Mouse (Mus musculus): ENCODE measurements around the gene Maml3. TPM values are rescaled to one million over a fixed set of nuclear protein-coding genes. Genes with fewer than 3 reads are reported as not detected.
A peak's percentile ranks its signal among the peaks of the same experiment; 100 is the strongest.

Gene Maml3
- total RNA-seq, 2 experiments from 2014 or later = 2.5 to 4.4 TPM

DNA sequence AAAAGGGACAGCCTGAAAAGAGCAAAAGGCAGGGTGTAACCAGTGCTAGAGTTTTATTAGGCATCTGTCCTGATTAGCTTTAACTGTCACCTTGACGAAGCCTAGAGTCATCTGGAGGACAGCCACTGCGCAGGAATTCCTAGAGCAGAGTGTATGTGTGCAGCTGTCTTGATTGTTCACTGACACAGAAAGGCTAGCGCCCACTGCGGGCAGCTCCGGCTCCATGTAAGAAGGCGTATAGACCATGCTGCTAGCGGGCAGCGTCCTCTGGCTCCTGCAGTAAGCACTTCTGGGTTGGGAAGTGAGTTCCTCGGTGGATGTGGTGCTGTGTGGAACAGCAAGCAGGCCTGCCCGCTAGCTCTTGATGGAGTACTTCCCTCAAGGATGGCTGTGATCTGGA lies 363.1 kb downstream of the Maml3 start:
- intact Hi-C loops (cut with DNase I) = loop anchor here (5.0 kb wide), 1 partner anchor 40 kb away; no protein-coding TSS in a partner anchor
- no peak for DNase-seq (ENCODE audit: low spot score)

DNA sequence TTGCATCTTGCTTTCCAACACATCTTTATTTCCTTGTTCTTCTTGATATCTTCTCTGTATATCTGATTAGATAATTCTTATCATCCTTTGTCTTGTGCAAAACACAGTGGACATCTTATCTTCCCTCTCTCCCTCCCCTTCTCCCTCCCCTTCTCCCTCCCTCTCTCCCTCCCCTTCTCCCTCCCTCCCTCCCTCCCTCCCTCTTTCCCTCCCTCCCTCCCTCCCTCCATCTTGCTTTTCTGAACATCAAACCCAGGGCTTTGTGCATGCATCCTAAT lies 365.1 kb downstream of the Maml3 start:
- no peak for DNase-seq (ENCODE audit: low spot score)
- intact Hi-C loops (cut with DNase I) = loop anchor here (5.0 kb wide), 1 partner anchor 37 kb away; no protein-coding TSS in a partner anchor

DNA sequence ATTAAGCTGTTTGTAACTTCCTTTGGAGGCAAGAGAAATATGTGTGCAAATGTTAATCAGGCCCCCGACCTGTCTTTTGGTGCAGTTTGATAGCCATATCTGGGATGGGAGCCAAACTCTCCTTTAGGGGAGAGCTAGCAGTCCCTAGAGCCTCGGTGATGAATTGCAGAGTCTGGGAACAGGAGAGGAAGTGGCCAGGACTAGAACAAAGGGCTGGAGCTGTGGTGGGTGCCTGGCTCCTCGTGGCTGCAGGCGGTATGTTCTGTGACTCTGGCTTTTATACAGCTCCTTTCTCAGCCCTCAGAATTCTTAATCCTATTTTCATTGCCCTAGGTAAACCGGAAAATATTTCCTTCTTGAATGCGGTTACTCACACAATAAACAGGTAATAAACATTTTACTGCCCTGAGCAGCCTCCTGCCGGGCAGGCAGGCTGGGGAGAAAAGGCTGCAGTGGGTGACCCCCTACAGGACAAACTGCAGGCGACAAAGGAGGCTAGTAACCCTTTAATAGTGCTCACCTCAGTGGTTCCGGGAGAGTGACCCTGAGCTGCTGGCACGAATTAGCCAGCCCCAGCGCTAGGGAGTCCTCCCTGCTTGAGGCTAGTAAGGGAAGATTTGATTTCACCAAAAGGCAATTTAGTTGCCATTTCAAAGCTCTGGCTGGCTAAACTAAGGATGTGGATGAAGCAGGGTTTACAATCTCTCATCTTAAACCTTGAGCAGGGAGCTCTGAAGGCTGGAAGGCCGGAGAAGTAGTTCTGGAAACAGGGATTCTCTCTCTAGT lies 365.6 kb downstream of the Maml3 start:
- DNase-seq (ENCODE audit: low spot score) = no peak
- intact Hi-C loops (cut with DNase I) = no loop called here

DNA sequence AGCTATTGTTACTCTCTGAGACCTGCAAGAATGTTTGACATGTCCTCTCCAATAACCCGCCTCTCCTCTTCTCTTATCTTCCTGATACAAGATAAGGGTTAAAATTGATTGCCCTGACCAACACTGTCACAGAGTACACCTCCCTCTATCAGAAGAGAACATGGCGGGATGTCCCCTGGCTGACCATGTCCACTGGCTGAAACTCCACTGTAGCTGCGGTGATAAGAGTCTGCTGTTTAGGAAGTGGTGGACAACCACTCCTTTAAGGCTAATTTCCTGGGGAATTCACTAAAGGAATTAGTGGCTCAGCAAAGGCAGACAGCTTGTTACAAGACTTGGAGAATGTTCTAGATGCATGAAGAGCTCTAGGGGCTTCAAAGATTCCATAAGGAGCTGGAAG lies 371.2 kb downstream of the Maml3 start:
- DNase-seq (ENCODE audit: low spot score) = no peak
- intact Hi-C loops (cut with DNase I) = no loop called here

DNA sequence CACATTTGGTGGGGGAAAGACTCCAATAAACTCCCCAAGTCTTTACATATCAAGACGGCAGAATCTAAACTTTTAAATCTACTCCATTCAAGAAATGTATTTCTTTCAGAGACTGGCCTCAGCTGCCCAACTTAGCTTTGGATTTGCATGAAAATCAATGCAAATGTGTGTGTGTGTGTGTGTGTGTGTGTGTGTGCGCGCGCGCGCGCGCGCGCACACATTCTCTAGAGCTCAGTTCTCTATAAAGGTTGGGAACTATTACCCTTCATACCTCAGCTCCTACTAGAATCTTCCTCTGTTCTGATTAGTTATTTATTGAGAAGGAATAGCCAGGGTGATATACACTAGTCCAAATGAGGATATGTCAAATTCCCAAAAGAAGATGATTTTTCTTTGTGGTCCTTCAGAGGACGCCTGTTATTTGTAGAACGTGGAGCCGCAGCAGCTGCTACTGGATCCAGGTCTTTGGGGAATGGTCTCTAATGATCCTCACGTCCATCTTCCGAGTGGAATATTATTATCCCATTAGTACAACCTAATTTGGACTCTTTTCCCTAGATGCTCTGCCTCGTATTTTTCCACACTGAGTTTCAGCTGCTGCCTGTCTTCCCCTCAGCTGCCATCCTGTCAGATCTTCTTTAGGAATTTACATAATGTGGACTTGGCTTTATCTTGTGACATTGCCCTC lies 372.8 kb downstream of the Maml3 start:
- intact Hi-C loops (cut with DNase I) = no loop called here
- DNase-seq (ENCODE audit: low spot score) = no peak

DNA sequence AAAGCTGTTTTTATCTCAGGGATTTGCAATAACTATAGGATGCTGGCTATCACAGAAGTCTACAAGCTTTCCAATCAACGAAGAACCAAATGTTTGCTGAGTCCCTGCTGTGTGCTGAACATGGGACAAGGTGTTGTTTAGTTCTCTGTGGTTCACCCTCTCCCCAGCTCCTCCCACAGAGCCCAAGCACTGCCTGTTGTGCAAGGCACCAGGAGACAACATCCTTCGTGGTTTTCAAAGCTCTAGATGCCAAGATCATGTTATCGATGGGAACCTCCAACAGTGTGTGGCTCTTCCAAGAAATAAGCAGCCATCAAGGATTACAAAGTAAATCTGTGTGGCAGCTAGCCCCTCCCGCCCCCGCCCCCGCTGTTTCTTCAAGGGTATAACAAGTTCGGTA lies 374.2 kb downstream of the Maml3 start:
- intact Hi-C loops (cut with DNase I) = no loop called here

DNA sequence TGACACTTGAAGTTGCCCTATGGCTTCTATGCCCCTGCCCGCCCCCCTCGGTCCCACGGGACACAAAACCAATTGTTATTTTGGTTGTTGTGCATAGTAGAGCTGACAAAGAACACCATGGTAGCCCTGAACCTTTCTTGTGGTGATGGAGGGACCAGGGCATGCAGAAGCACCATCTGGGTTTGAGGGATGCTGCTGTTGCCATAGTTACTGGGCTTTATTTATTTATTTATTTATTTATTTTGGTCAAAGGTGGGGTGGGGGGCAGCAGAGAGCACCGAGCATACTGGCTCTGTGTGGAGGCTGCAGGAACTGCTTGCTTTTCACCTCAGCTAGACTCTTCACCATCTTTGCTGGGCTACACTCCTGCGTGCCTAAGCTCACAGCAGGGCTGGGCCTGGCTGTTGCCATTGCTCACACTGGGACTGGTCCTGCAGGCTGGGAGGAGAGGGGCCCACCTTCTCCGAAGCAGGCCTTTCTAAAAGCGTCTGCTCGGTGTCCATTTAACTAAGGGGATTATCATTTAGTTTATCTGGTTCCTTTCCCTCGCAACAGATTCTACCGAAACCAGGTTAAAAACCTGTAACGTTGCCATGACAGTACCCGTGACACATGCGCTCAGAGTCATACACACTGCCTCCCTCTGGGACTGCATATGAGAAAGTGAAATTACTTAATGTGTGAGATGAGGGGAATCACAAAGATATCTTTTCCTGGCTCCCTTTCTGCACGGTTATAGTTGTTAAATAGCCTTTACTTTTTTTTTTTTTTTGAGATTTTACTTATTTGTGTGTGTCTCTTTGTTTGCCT lies 375.6 kb downstream of the Maml3 start:
- no peak for DNase-seq (ENCODE audit: low spot score)
- intact Hi-C loops (cut with DNase I) = no loop called here

More for the DNA sequence above, 374.2 kb downstream of the Maml3 start:
- no peak for DNase-seq (ENCODE audit: low spot score)

DNA sequence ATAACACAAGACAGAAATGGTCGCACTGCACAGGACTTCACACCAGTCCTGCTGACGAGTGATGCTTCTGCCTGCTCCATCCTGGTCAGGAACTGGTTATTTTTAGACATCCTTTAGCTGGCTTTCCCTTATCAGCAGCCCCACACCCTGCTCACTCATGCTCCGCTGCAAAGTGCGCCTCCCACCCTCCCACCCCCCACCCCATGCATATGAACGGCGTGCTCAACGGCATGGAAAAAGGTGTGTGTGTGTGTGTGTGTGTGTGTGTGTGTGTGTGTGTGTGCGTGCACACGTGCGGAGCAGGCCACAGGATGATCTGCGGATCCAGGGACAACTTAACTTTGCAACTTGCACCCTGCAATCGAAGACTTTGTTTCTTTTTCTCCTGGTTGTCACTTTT lies 376.4 kb downstream of the Maml3 start:
- intact Hi-C loops (cut with DNase I) = no loop called here
- no peak for DNase-seq (ENCODE audit: low spot score)

DNA sequence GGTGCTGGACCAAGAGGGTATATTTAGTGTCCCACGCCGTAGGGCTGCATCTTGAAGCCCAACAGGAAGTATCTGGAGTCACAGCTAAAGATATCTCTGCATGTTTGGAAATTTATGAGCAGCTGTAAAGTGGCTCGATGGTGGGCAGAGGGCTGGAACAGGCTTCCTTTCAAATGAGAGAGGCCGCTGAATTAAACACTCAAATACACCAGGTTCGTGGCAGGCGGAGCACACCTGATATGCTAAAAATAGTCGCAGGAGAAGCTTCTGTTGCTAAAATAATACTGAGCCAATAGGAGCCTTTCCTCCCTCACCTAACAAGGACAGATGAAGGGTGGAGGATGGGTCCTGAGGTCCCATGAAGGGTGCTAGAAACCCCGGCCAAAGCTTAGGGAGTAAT lies 376.9 kb downstream of the Maml3 start:
- intact Hi-C loops (cut with DNase I) = no loop called here
- no peak for DNase-seq (ENCODE audit: low spot score)

DNA sequence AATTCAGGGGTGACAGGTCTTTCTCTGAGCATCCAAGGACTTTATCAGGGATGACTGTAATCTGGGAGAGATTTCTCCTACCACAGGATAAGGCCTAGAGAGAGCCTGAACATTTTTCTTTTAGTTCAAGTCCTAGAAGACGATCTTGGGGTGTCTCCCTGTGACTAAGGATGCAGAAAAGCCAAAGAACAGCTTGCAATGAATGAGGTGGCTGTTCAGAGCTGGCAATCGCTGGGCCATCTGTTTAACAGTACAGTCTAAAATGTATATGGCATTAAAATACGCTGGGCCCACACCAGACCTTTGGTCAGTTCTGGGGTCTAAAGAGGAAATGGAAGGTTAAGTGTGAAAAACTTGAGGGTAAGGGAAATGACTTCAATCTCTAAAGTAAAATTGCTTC lies 377.4 kb downstream of the Maml3 start:
- no peak for DNase-seq (ENCODE audit: low spot score)
- intact Hi-C loops (cut with DNase I) = no loop called here

DNA sequence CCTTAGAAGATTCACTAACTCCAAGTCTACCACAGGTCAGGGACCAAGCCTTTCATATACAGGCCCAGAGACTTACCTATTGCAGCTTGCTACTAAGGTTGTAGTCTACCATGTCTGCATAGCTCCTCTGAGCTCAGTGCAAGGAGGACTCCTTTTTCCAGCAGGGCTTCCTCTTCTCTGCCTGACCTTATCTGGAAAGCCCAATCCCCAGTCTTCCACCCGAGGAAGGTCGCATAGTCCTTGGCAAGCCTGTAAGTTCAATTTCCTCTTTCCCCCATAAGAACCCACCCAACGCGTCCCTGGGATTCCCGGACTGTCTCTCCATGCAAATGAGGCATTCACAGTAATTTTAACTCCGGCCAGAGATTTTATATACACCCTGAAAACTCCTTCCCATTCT lies 378.6 kb downstream of the Maml3 start:
- no peak for DNase-seq (ENCODE audit: low spot score)
- intact Hi-C loops (cut with DNase I) = no loop called here

DNA sequence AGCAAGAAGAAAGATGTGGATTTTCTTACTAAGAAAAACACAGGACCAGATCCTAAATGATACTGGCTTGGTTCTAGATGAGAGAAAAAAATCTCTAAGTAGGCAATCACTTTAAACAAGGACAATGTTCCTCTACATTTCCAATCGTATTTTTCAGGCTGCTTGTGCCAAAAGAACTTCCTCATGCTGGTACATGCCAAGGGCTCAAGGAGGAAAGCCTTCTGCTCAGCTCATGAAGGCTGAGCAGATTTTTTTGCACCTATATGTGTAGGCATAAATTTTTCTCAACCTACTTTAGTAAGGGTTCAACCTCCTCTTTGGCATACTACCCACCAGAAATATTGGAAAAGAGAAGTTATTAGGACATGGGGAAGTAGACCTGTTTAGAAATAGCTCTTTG lies 384.9 kb downstream of the Maml3 start:
- intact Hi-C loops (cut with DNase I) = no loop called here
- no peak for DNase-seq (ENCODE audit: low spot score)

DNA sequence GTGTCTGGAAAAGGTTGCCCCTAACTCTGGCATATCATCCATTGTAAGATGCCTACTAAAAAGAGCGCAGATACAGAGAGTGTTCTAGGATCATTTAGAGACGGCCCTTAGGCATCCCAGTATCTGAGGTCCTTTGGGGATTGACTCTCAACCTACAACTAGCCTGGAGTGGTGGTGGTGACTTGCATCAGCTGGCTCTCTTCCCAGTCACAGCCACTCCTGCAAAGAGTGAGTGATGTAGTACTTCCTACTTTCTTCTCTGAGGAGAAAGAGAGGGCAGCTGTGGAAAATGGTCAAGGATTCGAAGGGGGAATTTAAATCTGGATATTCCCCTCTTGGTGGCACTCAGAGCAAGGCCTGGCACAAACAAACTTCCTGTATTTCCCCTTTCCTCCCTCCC lies 385.5 kb downstream of the Maml3 start:
- no peak for DNase-seq (ENCODE audit: low spot score)

DNA sequence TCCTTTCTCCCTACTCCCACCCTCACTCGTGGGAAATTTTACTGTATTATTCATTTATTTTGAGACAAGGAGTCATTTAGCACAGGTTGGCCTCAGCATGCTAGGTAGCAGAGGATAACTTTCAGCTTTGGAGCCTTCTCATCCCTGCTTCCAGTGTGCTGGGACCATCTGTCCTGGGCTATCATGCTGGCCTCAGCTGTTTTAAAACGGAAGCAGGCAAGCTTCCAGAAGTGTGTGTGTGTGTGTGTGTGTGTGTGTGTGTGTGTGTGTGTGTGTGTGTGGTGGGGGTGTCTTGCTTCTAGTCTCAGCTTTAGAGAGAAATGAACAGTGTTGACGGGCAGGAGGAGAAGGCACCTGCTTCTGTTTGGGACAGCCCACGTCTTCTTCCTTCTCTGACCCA lies 387.0 kb downstream of the Maml3 start:
- intact Hi-C loops (cut with DNase I) = no loop called here
- DNase-seq (ENCODE audit: low spot score) = no peak

More for the DNA sequence above, 385.5 kb downstream of the Maml3 start:
- intact Hi-C loops (cut with DNase I) = no loop called here

DNA sequence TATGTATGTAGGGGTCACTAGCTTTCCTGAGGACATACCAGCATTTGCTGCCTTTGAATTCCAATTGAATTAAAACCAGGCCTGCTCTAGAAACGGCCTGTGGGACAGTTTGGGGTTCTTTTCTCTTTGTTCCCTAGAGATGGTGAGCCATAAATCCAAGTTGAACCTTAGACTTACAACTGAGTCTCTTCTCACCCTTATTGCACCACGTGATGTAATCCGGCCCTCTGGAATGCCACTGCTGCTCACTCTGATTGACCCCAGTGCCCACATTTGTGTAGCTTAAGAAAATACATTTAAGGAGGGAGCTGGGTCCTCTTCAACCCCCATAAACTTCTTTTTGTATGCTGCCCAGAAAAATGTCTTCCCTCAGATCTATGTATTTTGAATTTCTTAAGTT lies 387.4 kb downstream of the Maml3 start:
- DNase-seq (ENCODE audit: low spot score) = no peak
- intact Hi-C loops (cut with DNase I) = no loop called here

DNA sequence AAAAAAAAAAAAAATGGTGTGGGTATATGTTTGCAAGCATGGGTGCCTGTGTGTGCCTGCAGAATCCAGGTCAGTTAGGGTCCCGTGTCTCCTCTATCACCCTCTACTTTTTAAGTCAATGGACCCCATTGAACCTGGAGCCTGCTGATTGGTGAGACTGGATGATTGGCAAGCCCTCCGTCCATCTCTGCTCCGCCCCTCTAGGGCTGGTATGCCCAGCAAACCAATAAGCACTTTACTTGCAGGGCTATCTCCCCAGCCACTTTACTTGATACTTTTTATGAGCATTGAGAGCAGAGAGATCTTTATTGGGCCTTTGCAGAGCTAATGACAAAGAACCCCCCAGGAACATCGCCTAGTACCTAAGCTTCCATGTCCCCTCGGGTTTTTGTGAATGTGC lies 390.4 kb downstream of the Maml3 start:
- intact Hi-C loops (cut with DNase I) = no loop called here
- no peak for DNase-seq (ENCODE audit: low spot score)

DNA sequence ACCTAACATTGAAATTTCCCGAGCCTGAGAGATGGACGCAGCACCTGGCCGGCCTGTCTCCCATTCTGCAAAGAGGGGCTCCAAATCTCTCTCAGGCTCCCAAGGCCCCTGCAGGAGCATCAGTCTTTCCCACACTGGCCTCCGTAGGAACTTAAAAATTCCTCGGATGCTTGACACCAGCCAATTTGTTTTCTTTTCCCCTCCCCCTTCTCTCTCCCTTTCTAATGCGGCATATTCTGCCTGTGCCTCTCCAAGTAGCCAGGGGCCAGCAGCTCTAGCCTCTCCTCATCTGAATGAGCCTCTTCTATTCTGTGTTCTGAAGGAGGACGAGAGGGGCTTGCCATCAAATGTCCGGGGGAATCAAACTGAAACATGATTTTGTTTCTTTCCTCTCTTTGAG lies 391.6 kb downstream of the Maml3 start:
- DNase-seq (ENCODE audit: low spot score) = no peak
- intact Hi-C loops (cut with DNase I) = no loop called here

DNA sequence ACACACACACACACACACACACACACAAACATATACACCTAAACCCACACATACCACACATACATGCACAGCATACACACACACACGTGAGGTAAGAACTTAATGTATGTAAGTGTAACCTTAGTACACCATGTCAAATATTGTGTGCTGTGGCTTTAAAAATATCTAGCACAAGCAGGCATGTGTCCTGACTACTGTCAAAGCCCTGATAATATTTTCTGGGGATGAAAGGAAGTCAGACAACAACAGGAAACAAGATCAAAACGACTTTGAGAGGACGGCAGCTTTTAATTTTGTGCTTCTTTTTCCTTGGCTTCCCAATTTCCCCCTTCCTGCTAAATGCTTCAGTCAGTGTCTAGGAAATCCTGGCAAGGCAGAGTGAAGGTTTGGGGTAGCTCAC lies 392.5 kb downstream of the Maml3 start:
- intact Hi-C loops (cut with DNase I) = no loop called here

DNA sequence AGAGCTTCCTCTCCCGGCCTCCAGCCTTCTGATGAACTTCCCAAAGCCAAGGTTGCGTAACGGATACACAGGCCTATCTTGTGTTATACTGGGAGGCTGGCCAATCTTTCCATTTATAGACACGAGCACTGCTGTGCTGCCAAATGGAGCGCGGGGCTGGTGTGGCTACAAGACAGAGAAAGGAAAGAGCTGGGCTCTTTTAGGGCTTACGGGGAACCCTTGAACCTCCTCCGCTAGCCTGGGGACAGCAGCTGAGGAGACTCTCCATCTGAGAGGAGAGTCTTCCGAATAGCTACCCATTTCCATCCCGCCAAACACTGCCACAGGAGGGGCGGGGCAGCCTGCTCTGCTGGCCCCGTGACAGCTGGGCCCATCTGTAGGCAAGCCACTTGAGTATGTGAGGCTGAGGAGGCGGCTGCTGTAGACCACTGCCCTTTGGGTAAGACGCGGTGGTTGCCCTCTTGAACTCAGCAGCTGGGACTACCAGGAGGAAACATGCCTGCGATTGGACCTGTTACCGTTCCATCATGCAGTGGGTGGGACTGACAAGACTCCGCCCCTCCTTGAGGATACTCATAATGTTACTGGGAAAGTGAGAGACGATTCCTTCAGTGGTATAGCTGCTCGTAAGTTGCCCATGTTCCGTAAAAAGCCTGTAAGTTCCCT lies 396.0 kb downstream of the Maml3 start:
- intact Hi-C loops (cut with DNase I) = no loop called here
- DNase-seq (ENCODE audit: low spot score) = peak; percentile 86

More for the DNA sequence above, 392.5 kb downstream of the Maml3 start:
- DNase-seq (ENCODE audit: low spot score) = no peak

DNA sequence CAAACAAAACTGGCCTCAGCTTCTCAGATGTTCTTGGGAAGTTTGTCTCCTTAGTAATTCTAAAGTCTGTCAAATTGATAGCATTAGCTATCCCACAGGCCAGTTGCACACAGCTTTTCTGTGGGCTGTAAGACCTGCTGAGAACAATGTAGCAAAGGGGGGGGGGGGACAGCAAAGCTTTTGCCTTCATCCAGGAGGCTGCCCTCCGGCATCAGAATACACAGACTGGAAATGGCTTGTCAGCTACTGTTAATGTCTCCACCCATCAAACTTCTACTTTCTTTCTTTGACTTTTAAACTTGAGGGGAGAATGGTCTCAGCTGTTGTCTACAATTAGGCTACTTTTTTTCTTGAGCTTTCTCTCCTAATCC lies 396.5 kb downstream of the Maml3 start:
- intact Hi-C loops (cut with DNase I) = no loop called here
- DNase-seq (ENCODE audit: low spot score) = no peak

DNA sequence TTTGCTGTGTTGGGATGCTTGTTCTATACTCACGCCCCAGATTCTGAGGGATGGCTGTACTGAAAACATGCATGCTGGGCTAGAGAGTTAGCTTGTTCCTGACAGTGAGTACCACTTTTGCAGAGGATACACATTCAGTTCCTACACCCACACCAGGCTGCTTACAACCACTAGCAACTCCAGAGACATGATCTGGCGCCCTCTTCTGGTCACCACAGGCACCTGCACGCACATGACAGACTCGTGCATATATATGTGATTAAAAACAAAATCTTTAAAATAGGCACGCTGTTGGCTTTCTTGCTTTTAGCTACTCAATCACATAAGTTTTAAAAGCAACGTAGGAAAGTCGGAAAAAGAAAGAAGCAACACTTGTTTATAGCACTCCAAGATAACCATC lies 399.7 kb downstream of the Maml3 start:
- DNase-seq (ENCODE audit: low spot score) = no peak
- intact Hi-C loops (cut with DNase I) = no loop called here
